Mouse (Mus musculus): ENCODE measurements at regions not wholly inside any gene's neighbourhood (a gene's known extent, or its start where the extent isn't known, plus 50 kb on each side); places are given as distances from the start of the nearest gene placed in this dataset.

DNA sequence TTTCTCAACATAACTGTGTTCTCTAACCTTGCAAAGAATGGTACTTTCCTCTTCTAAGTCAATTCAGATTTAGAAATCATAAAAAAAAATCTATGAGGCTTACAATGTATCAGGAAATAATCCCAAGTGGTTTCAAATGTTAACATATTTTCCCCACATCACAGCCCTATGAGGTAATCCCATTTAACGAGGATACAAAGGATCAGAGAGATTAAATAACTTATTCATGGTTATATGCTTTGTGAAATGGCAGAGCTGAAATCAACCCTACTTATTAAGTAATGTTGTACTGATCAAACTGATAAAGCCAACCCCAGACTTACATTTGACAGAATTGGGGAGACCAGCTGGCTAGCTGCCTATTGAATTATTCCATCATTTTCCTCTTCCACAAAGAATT is 614.4 kb downstream of the Ntrk3 start:
- no peak for DNase-seq (ENCODE audit: low spot score)

DNA sequence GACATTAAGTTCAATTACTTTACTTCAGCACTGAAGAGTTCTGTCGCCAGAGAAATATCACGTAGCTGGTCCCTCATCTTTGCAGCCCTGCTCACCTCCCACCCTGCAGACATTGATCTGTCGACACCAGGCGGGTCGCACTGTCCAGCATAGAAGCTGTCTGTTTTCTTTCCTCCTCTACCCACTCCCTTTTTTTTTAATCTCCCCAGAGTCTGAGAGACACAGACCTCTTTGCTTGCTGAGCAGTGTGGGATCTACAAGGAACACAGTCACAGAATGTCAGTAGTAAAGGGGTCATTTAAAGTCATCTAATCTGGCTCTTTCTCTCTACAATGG is 616.7 kb downstream of the Ntrk3 start:
- no peak for DNase-seq (ENCODE audit: low spot score)

DNA sequence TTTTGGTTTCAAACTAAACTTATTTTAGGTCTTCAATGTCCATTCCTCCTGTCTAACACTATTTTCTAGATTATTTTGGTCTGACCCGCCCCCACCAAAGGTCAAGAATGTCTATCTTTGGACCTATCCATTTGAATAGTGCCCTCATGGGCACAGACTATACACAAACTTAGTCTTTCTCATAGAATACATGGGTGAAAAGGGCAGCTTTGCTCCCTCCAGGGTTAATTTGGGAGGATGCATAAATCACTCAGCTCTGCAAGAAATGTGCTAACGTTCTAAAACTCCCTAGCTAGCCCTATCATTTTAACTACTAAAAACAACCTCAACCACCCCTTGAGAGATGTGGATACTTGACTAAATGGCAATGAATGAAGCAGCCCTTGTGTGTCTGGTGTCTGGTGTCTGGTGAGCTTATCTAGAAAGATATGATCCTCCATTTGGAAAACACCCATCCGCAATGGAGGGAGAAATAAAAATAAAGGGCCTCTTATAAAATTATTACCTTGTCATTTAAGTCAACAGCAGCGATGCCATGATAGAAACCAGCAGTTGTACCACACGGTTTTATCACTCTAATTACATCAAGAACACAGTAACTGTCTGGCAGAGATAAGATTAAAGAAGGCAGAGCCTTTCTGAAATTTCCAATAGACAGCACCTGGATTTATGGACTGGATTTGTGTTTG is 617.2 kb downstream of the Ntrk3 start:
- no peak for DNase-seq (ENCODE audit: low spot score)

DNA sequence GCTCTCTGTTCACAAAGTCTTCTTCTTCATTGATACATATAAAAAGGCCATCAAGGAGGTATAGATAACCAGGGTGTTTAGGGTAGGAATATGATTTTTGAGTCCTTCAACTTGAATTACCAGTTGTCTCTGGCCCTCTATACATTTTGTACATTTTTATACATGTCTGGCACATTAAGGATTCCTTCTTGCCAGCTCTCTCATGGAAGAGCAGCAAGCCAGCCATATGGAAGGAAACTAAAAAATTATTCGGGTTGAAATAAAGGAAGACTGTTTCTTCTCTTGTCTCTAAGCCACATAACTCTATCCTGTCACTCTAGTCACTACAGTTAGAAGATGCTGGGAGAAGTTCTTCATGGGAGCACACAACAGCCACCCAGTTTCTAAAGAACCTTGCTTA is 618.0 kb downstream of the Ntrk3 start:
- DNase-seq (ENCODE audit: low spot score) = no peak

DNA sequence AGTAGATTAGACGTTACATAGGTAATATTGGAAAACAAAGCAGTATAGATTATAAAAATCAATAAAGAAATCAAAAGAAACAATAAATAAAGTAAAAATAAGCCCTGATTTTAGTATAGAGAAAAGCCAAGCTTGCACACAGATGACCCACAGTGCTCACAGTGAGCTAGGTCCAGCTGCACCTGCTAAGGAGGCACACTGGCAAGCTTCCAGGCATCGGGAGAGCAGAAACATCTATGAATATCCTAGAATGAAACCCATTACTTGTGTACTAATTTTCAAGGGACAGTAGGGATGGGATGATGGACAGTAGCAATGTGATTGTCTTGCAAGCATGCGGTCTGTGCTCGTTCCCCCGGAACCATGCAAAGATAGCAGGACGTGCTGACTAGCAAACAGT is 626.5 kb downstream of the Ntrk3 start:
- DNase-seq (ENCODE audit: low spot score) = no peak

DNA sequence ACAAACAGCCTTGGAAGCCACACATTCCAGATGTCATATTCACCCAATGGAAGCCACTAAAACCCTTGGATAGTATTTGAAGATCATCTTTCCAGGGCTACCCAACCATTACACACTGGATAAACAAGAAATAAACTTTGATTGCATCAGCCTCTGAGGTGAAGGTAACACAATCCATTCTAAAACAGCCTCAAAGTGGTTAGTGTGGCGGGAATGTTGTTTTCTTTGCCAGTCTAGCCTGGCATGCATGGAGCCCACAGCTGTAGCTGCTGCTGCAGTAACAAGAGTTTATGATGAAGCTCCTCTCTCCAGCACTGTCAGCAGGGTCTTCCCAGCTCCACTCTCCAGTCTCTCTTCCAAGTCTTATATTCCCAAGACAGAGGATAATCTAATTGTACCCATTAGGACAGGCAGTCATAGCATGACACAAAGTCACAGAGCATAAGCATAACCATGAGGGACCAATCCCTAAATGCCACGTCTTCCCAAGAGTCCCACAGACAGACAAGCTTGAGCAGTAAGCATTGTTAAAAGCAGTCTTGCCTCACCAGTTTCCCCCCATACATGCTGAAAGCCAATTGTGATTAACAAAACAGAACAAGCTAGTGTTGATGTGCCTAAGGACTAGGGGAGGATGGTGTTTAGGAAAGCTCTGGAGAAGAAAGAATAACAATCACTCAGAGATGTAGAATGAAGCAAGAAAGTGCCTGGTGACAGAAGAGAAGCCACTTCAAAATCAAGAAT is 634.1 kb downstream of the Ntrk3 start:
- no peak for DNase-seq (ENCODE audit: low spot score)

DNA sequence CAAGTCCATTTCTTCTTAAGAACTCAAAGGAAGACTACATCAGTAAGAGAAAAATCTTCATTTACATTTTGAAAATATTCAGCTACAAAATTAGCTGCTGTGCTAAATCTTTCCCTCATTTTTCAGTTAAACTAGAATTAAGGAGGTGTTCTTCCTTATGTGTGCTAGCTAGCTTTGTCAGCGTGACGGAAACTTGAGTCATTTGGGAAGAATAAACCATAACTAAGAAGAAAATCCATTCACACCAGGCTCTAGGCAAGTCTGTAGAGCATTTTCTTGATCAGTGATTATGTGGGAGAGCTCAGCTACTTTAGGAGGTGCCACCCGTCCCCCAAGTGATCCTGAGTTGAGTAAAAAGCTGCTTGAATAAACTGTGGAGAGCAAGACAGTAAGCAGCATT is 635.4 kb downstream of the Ntrk3 start:
- no peak for DNase-seq (ENCODE audit: low spot score)

DNA sequence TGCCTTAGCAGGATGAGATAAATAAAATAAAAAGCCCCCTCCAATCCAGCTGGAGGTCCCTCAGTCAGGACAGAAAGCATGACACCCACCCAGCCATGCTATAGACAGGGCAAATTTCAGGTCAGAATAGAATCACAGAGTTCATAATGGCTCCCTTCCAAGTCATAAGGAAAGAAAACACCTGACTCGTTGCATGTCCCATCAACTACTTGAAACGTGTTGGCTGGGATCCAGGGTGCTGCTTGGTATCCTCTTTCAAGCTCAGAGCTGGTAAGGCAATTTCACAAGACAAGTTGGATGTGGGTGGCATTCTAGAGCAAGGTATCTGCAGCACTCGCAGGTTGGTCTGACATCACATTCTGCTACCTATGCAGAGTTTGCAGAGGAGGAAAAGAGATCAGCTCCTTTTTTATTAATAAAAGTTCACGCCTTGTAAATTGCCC is 651.2 kb downstream of the Ntrk3 start:
- DNase-seq (ENCODE audit: low spot score) = no peak

DNA sequence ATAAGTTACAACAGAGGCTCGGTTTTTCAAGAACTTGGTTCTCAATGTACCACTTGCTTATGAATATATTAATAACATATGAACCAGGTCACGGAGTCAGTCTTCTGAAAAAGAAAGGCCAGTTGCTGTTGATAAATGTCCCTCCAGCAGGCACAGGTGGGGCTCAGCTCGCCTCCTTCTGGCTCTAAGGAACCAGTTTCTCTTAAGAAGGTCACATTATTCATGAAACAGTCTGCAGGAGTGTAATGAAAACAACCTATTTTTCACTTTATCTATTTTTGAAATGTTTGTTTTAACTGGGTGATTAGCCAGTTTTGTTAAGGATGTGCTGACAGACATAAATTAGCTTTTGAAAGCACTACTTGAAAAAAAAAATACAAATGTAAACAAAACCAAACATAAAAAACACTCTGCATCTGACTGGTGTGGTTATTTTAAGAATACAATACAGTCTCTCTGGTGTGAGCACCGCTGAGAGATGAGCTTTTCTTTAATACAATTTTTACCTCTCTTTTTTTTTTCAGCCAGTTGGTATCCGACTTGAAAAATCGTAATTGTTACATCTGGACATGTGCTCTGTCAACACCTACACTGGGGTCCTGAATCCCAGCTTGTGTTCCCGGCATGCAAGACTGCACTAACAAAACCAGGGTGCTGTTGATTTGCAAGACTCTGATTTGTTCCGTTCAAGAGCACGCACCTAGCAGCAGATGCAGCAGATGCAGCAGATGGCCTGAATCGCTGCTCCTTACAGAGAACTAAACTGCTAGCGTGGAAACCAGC is 651.8 kb downstream of the Ntrk3 start:
- DNase-seq (ENCODE audit: low spot score) = no peak

DNA sequence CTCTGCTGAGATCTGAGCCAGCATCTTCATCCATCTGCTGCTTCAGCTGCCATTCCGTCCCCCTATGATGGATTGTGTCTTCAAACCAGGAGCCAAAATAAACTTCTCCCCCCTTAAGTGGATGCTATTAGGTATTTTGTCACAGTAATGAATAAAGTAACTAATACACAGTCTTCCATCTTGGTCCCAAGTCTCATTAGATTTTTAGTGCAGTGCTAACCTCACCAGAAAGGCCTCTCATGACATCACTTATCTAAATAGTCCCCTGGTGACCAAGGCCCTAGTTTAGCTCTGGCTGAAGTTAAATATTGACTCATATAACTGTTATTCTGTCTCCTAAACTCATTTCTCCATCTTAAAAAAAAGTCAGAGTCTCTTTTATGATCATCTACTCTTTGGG is 658.1 kb downstream of the Ntrk3 start:
- no peak for DNase-seq (ENCODE audit: low spot score)

DNA sequence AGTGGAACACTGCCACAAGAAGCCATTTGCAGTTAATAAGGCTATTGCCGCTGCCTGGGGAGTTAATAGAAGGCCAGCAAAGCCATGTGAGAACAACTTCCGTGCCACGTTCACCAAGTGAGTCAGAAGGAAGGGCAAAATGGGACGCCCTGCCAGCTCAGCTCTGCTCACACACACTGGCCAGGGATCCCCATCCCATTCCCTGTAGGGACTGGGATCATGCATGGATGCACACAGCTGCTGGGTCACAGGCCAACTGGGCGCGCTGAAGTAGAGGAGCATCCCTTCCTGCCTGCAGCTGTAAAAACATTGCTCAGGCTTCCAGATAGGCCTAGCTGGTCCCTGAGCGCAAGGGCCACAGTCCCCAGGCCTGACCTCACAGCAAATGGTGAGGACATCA is 666.7 kb downstream of the Ntrk3 start:
- no peak for DNase-seq (ENCODE audit: low spot score)

DNA sequence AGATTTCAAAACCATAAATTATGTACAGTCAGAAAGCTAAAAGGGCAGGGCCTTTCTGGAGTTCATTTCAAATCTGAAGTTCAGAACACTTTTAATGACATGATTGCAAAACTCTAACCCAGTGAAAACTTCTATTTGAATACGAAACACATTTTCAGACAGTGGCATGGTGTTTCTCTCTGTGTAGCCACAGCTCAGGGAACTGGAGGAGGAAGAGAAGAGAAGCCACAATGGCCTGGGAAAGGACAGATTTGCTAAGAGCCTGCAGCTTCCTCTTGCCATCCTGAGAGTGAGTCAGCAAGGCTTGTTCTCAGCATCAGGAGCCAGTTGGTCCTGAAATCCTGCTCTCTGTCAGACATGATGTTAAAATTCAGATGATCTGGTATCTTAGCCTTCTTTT is 676.2 kb downstream of the Ntrk3 start:
- no peak for DNase-seq (ENCODE audit: low spot score)

DNA sequence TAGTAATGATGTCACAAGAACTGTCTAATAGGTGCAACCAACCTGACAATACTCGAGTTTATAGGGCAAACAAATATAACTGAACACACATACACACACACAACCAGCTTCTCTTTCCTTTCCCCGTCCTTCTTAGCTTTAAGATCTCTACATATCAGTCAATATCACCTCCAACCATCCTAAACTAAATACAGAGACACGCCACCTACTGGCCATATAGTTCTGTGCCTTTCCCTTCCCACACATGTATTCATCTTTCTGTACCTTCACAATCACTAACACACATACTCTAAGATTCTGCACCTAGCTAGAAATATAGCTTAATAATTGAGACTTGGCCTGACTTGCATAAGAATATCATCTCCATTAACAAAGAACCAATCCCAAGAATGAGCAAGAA is 688.2 kb downstream of the Ntrk3 start:
- no peak for DNase-seq (ENCODE audit: low spot score)

DNA sequence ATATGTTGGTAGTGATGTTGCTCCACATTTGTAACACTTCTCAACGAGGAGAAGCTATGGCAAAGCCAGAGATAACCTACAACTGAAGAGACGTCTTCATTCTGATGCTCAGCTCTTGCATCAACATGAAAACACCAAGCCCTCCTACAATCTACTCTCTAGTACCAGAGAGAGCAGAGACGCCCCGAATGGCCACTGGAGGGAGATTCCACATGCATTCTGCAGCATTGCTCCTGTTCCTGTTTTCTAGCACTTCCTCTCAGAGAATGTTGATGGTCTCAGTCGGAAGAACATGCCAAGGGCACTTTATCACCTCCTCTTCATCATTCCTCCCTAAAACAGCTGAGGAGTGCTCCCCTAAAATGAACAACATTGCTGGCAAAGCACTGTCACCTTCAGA is 692.4 kb downstream of the Ntrk3 start:
- no peak for DNase-seq (ENCODE audit: low spot score)

DNA sequence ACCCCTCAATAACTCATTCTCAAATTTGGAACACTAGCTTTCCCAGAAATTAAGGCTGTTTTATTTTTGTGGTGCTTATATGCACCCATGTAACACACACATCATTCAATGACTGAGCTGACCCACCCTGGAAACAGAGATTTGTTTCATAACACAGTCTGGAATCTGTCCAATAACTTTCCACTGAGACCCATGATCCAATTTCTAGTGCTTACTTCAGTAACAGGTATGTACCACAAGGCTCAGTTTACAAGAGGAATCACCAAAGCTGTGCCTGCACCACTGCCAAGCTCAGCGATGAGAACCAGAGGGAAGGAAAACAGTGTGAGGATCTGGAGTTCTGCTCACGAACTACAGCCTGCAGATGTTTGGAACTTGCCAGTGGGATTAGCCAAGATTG is 706.8 kb downstream of the Ntrk3 start:
- DNase-seq (ENCODE audit: low spot score) = no peak

DNA sequence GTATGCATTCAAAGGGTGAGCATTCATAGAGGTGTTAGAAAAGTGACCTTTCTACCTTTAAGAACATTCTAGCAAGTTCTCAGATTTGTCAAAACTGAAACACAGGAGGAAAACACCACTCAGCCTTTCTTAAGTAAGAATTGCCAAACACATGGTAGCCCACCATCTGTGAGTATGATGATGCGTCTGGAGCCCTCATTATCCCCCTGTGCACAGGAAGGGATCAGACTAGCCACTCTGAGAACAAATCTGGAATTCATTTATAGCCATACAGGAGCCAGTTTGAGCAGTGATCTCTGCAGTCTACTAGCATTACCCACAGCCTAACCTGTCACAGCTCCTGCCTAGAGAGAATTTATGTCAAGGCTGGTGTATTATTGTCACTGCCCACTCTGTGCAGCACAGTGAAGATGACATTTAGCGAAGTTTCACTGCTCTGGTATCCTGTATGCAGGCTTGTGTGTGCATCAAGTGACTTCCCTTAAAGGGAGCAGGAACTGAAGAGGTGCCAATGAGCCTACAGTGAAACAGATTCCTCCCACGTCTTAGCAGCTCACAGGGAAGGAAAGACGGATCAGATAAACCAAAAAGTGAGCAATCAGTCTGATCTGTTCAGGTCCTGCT is 710.7 kb downstream of the Ntrk3 start:
- DNase-seq (ENCODE audit: low spot score) = no peak

DNA sequence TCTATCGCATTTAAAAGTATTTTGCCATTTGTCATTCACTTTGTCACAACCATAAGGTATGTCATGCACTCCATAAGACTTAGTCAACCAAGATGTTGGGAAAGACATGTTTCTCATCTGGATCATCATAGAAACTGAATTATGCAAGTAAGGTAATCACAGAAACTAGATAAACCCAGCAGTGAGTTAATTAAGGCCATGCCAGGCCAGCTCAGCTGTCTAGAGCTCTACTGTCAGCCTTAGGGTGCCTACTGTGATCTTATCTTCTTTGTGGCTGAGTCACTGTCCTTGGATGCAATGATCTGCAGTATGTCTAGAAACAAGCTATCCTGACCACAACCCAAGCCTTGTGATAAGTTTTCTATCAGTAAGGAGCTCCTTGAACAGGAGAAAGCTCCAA is 714.2 kb downstream of the Ntrk3 start:
- no peak for DNase-seq (ENCODE audit: low spot score)

DNA sequence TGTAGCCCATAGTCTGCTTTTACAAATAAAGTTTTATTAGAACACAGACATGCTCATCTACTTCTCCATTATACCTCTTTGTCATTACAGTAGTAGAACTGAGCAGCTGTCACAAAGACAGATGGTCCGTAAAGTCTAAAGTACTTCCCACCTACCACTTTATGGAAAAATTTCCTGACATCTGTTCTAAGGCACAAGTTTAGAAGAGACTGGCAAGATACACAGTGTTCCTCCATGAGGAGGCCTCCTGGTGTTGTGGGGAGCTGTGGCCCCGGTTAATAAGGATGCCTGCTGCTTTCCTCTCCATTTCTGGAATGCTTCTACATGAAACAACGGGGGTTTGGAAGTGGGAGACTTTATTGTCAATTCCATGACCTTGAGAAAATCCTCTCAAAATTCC is 714.7 kb downstream of the Ntrk3 start:
- no peak for DNase-seq (ENCODE audit: low spot score)

DNA sequence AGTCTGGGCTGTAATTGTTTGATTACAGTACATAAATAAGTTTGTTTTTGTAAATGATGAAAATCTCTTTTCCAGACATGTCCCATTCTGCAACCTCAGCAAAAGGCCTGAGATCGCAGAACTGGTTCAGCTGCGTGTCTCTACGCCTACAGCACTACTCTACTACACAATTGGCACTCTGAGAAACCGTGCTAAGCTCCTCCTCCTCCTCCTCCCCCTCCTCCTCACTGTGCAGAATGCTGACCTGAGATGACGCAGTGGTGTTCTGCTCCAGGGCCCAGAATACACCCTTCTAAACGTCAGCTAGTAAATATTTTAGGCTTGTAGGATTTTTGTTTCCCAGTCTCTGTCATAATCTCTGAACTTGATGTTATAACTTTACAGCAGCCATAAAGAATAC is 724.2 kb downstream of the Ntrk3 start:
- no peak for DNase-seq (ENCODE audit: low spot score)

DNA sequence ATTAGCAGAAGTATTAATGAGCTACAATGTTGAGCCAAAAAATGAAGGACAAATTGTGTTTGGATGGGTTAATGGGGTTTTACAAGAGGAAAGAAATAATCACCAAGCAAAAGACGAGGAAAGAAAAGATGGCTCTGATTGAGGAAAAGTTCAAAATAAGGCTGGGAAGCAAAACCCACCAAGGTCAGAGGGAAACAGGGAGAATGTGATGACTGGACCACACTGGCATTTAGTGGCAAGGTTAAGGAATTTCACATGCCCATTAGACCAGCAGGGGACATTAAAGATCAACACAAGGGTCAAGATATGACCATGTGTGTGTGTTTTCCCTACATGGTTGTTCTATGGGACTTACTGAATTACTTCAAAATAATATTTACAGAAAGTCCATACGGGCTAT is 734.7 kb downstream of the Ntrk3 start:
- no peak for DNase-seq (ENCODE audit: low spot score)

DNA sequence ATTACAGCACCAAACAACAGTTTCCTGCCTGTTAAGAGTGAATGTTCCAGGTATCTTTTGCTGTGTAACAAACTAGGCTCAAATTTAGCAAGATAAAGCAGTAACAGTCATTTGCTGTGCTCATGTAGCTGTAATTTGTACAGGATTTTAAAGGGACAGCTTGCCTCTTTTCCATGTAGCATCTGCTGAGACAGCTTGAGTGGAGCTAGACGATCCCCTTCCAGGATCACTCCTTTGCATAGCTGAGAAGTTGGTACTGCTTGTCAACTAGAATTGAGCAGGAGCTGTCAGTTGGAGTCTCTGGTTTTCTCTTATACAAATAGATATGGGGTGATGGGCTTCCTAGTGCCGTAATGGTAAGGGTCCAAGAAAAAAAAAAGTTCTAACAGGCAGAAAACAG is 744.0 kb downstream of the Ntrk3 start:
- no peak for DNase-seq (ENCODE audit: low spot score)

DNA sequence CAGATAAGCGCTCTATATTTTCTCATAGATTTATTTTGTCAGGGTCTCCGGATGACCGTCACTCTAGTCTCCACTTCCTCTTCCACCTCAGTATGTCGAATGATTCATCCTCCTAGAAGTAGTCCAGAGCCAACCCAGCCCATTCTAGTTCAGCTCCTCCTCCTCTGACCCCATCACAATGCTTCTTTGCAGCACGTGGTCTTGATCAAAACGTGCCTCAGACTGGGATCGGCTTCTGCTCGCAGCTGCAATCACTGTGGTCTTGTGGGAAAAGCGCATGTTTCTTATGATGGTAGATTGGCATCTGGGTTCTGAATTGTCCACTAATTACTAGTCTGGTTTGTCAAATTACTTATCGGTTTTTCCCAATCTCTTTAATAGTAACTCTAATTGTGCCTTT is 747.7 kb downstream of the Ntrk3 start:
- DNase-seq (ENCODE audit: low spot score) = no peak

DNA sequence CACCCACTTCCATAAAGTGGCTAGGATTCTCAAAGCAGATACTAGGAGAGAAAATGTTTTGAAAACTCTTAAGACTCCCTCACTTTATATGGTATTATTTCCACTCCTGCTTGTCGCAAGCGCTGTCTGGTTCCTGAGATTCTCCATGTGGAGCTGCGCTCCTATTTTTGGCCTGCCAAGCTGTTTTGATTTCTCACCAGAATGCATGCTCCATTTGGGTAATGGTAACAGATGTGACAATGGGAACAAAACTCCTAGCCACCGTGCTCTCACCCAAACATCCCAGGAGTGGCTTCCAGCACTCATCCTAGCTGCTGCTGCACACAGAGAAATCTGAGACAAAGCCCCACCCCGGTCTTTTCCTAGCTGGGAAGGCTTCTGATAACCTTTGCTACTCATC is 749.6 kb downstream of the Ntrk3 start:
- DNase-seq (ENCODE audit: low spot score) = no peak

All from c-Kit-positive CD71-positive TER-119-positive erythroid progenitor cells, embryonic 14.5 days (primary cell).